Mouse (Mus musculus) heart, embryonic 11.5 days (tissue): ENCODE data around the gene Tdpoz2. TPM values are rescaled to one million over a fixed set of nuclear protein-coding genes. Genes with fewer than 3 reads are reported as not detected.

Experiments used
- polyA plus RNA-seq: library from polyadenylated mRNA; unstranded; fragments of >200 nt; fragmentation: Nextera tagmentation; extraction: Ambion mirVana; gene quantifications from 2 replicates; pipeline ENCODE4 v1.2.1, GENCODE M21; 2014

Gene Tdpoz2
- polyA plus RNA-seq, 1 experiment from 2014 or later = not detected

Other genes with a start within 250 kb of the Tdpoz2 start
- 0.54 and 0.76 TPM in 2 replicates for gene Tchh, start 210.4 kb downstream of the Tdpoz2 start, polyA plus RNA-seq
- not detected in 2 replicates for gene Tchhl1, start 183.9 kb downstream of the Tdpoz2 start, polyA plus RNA-seq
- 733 and 790 TPM in 2 replicates for gene S100a11, start 132.2 kb downstream of the Tdpoz2 start, polyA plus RNA-seq
- 216 and 222 TPM in 2 replicates for gene S100a10, start 97.6 kb downstream of the Tdpoz2 start, polyA plus RNA-seq
- gene Tdpoz1, start 23.6 kb upstream of the Tdpoz2 start, polyA plus RNA-seq = not detected in 2 replicates
- not detected in 2 replicates for gene Gm37596, start 40.4 kb upstream of the Tdpoz2 start, polyA plus RNA-seq
- not detected in 2 replicates for gene Gm5773, start 120.3 kb upstream of the Tdpoz2 start, polyA plus RNA-seq
- not detected in 2 replicates for gene Tdpoz4, start 143.7 kb upstream of the Tdpoz2 start, polyA plus RNA-seq
- gene Tdpoz3, start 173.3 kb upstream of the Tdpoz2 start, polyA plus RNA-seq = not detected in 2 replicates